Mouse (Mus musculus): Measurements from ENCODE around the gene Vwa1. TPM values are rescaled to one million over a fixed set of nuclear protein-coding genes. Genes with fewer than 3 reads are reported as not detected.
A peak's percentile ranks its signal among the peaks of the same experiment; 100 is the strongest.
"Not testable (repeated sequence)": the region's sequence is repeated elsewhere in the genome, so short reads cannot be mapped to it uniquely, and the experiment has no call there.

The Vwa1 gene
- total and polyA plus RNA-seq, 2 experiments from 2014 or later: 27.8 to 43.3 TPM

DNA sequence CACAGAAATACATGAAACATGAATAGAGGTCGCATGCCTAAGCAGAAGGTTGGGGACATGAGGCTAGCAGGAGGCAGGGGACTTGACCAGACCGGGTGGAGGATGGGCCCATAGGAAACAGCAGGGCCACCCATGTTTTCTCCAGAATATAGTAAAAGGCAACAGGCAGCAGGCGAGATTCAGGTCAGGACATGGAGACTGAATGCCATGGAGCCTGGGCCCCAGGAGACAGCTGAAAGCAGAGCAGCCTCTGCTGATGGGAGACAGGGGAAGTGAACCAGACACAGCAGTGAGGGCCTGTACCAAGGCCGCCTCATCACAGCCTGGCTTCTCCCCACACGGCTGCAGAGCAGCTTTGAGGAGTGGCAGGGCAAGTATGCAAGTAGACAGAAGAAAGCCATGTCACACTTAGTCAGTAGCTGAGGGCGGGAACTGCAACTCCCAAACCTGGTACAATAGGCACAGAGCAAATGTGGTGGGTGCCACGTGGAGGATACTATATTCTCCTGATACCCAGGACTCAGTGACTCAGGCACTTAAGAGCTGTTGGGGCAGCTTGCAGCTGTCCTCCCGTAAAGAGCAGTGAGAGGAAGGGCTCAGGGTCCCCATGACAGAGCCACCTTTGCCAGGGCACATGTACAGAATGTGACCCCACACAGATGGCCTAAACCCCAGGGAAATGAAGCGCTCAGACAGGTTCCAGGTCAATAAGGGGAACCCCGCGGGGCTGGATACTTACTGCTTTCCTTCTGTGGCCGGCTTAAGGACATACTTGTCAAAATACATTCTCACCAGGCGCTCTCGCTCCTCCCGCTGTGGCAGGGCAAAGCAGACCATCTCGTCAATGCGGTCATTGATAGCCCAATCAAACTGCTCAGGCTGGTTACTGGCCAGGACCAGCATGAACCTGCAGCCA is 27.7 kb downstream of the Vwa1 start:
- ATAC-seq (no peak), DNase-seq (ENCODE audit: low spot score) (no peak)
- Histone ChIP-seq H3K9ac (replicated peaks; ENCODE audit: low read length) (0 out of 2 replicates have a peak overlapping the region, but pooled peaks have one; percentile 21), H3K27ac (no peak overlapping the region), H3K4me1 (ENCODE audit: insufficient read depth, low read length) (no peaks in the 10 kb centered on the region), H3K9me3 (ENCODE audit: low read length) (no peaks in the 10 kb centered on the region), H3K4me2 (ENCODE audit: low read depth, low read length) (no peak overlapping the region), H3K36me3 (ENCODE audit: insufficient read depth, low read length) (peaks cover 78% of the 10 kb centered on the region), H3K4me3 (ENCODE audit: low read length) (no peak overlapping the region), H3K27me3 (ENCODE audit: insufficient read depth, low read length) (no peaks in the 10 kb centered on the region)
- 90% methylated on average over 17 of the region's 17 CpGs for WGBS
- TF ChIP-seq CTCF (IDR thresholded peaks at IDR 0.05; ENCODE audit: low read depth): no peak

DNA sequence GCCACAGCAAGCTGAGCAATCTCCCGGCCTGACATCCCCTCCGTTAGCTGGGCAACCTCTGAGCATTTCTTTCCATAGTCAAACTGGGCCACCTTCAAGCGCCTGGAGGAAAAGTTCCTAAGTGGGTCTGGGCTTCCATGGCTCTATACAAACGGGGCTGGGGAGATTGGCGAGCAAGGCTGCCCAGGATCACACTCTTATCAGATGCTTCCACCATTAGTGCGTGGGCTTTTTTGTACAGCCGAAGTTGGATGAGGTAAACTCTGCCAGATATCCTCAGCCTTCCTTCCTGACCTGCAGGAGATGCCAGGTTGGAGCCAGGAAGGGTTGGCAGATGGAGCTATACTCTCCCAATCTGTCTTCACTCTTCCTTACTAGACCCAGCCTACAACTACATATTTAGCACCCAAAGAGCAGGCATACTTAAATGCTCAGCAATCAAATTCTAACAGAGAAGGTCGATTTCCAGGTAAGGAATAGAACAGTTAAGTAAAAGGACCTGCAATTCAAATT is 28.4 kb downstream of the Vwa1 start:
- no peak for TF ChIP-seq CTCF (IDR thresholded peaks at IDR 0.05; ENCODE audit: low read depth)
- Histone ChIP-seq H3K4me2 (ENCODE audit: low read depth, low read length) (no peak overlapping the region), H3K9me3 (ENCODE audit: low read length) (no peaks in the 10 kb centered on the region), H3K4me1 (ENCODE audit: insufficient read depth, low read length) (no peaks in the 10 kb centered on the region), H3K27me3 (ENCODE audit: insufficient read depth, low read length) (no peaks in the 10 kb centered on the region), H3K36me3 (ENCODE audit: insufficient read depth, low read length) (peaks cover 78% of the 10 kb centered on the region), H3K27ac (no peak overlapping the region), H3K4me3 (ENCODE audit: low read length) (no peak overlapping the region), H3K9ac (replicated peaks; ENCODE audit: low read length) (no peak overlapping the region)
- ATAC-seq (no peak), DNase-seq (ENCODE audit: low spot score) (no peak)
- 88% methylated on average over 8 of the region's 8 CpGs for WGBS

DNA sequence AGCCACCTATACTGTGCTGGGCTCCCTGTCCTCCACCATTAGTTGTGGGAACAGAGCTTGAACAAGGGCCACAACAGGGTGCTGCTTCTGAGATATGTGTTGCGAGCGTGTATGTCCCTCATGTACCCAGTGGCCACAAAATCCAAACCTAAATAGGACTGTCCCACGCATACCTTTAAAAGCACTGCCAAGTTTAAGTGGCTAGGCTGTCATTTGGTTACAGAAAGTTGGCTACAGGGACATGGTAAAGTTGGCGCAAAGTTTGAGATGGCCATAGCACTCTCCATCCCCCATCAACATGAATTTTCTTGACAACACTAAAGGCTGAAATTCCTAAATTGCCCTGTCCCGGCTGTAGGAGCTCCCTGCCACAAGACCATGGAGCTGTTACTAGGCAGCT is 29.4 kb downstream of the Vwa1 start:
- 93% methylated on average over 5 of the region's 5 CpGs for WGBS
- H3K9ac ChIP-seq (replicated peaks; ENCODE audit: low read length): no peak overlapping the region
- no peak overlapping the region for H3K27ac ChIP-seq
- TF ChIP-seq CTCF (IDR thresholded peaks at IDR 0.05; ENCODE audit: low read depth): no peak
- DNase-seq (ENCODE audit: low spot score) (no peak), ATAC-seq (no peak)
- no peaks in the 10 kb centered on the region for H3K27me3 ChIP-seq (ENCODE audit: insufficient read depth, low read length)
- no peaks in the 10 kb centered on the region for H3K4me1 ChIP-seq (ENCODE audit: insufficient read depth, low read length)
- no peaks in the 10 kb centered on the region for H3K9me3 ChIP-seq (ENCODE audit: low read length)
- H3K4me3 ChIP-seq (ENCODE audit: low read length): no peak overlapping the region
- no peak overlapping the region for H3K4me2 ChIP-seq (ENCODE audit: low read depth, low read length)
- H3K36me3 ChIP-seq (ENCODE audit: insufficient read depth, low read length): peaks cover 77% of the 10 kb centered on the region

DNA sequence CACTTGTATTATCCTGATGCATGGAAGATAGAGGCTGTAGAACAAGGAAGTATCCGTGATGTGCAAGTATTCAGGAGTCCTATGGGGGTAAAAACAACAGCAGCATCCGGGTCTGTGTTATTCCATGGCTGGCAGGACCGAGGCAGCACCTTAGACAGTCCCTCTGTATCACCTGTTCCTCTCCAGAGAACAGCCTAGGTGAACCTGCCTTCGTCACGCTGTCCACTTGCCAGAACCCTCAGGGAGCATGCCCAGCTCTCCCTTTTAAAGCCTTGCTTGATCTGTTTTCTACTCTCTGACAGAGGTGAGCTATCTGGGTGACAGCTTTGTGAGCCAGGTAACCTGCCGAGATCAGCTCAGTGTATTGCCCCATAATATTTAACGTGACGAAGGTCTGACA is 30.0 kb downstream of the Vwa1 start:
- Histone ChIP-seq H3K9ac (replicated peaks; ENCODE audit: low read length) (no peak overlapping the region), H3K27ac (no peak overlapping the region)

GRCm38 (mm10) chr4:155742684-155743083 is 31.8 kb downstream of the Vwa1 start:
- Histone ChIP-seq H3K4me1 (ENCODE audit: insufficient read depth, low read length) (no peaks in the 10 kb centered on the region), H3K4me2 (ENCODE audit: low read depth, low read length) (no peak overlapping the region), H3K27me3 (ENCODE audit: insufficient read depth, low read length) (no peaks in the 10 kb centered on the region), H3K36me3 (ENCODE audit: insufficient read depth, low read length) (peaks cover 55% of the 10 kb centered on the region), H3K9ac (replicated peaks; ENCODE audit: low read length) (no peak overlapping the region), H3K4me3 (ENCODE audit: low read length) (no peak overlapping the region), H3K9me3 (ENCODE audit: low read length) (no peaks in the 10 kb centered on the region), H3K27ac (no peak overlapping the region)
- no peak for ATAC-seq
- WGBS: 93% methylated on average over 5 of the region's 5 CpGs
- TF ChIP-seq CTCF (IDR thresholded peaks at IDR 0.05; ENCODE audit: low read depth): no peak
- DNase-seq (ENCODE audit: low spot score): no peak

More for the DNA sequence above, 30.0 kb downstream of the Vwa1 start:
- Histone ChIP-seq H3K4me3 (ENCODE audit: low read length) (no peak overlapping the region), H3K36me3 (ENCODE audit: insufficient read depth, low read length) (peaks cover 72% of the 10 kb centered on the region), H3K4me1 (ENCODE audit: insufficient read depth, low read length) (no peaks in the 10 kb centered on the region), H3K9me3 (ENCODE audit: low read length) (no peaks in the 10 kb centered on the region), H3K27me3 (ENCODE audit: insufficient read depth, low read length) (no peaks in the 10 kb centered on the region), H3K4me2 (ENCODE audit: low read depth, low read length) (no peak overlapping the region)
- 93% methylated on average over 8 of the region's 8 CpGs for WGBS
- DNase-seq (ENCODE audit: low spot score): no peak
- ATAC-seq: no peak
- TF ChIP-seq CTCF (IDR thresholded peaks at IDR 0.05; ENCODE audit: low read depth): no peak

- not testable (repeated sequence) for H3K4me3 ChIP-seq (ENCODE audit: low read length); H3K4me2 ChIP-seq (ENCODE audit: low read depth, low read length); H3K27ac ChIP-seq; ATAC-seq; H3K9ac ChIP-seq (replicated peaks; ENCODE audit: low read length); H3K4me1 ChIP-seq (ENCODE audit: insufficient read depth, low read length); H3K9me3 ChIP-seq (ENCODE audit: low read length); DNase-seq (ENCODE audit: low spot score); H3K27me3 ChIP-seq (ENCODE audit: insufficient read depth, low read length)
- 89% methylated on average over 10 of the region's 10 CpGs for WGBS
- H3K36me3 ChIP-seq (ENCODE audit: insufficient read depth, low read length): peaks cover 38% of the 10 kb centered on the region
These were observed 33.8 kb downstream of the Vwa1 start for GRCm38 (mm10) chr4:155740681-155741080.
